Mouse (Mus musculus) hindbrain, embryonic 12.5 days (tissue): ENCODE data around the gene D17Wsu92e. TPM values are rescaled to one million over a fixed set of nuclear protein-coding genes. Genes with fewer than 3 reads are reported as not detected.
"Not testable (repeated sequence)": the region's sequence is repeated elsewhere in the genome, so short reads cannot be mapped to it uniquely, and the experiment has no call there.

Experiments used
- ATAC-seq: fragments of 200-750 bp; cut with Nextera tagmentation; 2 replicates; pipeline ENCODE4 v1.8.0; 2017; ENCODE audit warnings: moderate TSS enrichment; ENCODE audit not compliant: low FRiP score
- H3K27ac ChIP-seq: fragments of 300-500 bp; sonication (generic); 2 replicates; pipeline ENCODE4 v1.5.1; 2016; ENCODE audit warnings: mild to moderate bottlenecking
- H3K27me3 ChIP-seq: fragments of 300-500 bp; sonication (generic); 2 replicates; pipeline ENCODE4 v1.6.1; 2016; ENCODE audit warnings: mild to moderate bottlenecking
- H3K36me3 ChIP-seq: fragments of 300-500 bp; sonication (generic); 2 replicates; pipeline ENCODE4 v1.6.1; 2016; ENCODE audit warnings: mild to moderate bottlenecking
- H3K4me1 ChIP-seq: fragments of 300-500 bp; sonication (generic); 2 replicates; pipeline ENCODE4 v1.6.1; 2016
- H3K4me2 ChIP-seq: fragments of 300-500 bp; sonication (generic); replicated peaks from 2 replicates; pipeline ENCODE4 v1.6.1; 2016; ENCODE audit warnings: mild to moderate bottlenecking
- H3K4me3 ChIP-seq: fragments of 300-500 bp; sonication (generic); 2 replicates; pipeline ENCODE4 v1.5.1; 2016; ENCODE audit warnings: mild to moderate bottlenecking
- H3K9ac ChIP-seq: fragments of 300-500 bp; sonication (generic); 2 replicates; pipeline ENCODE4 v1.6.1; 2016; ENCODE audit warnings: mild to moderate bottlenecking, moderate library complexity
- H3K9me3 ChIP-seq: fragments of 300-500 bp; sonication (generic); replicated peaks from 2 replicates; pipeline ENCODE4 v1.6.1; 2016; ENCODE audit warnings: mild to moderate bottlenecking
- WGBS: fragments of 180-500 bp; shearing (Covaris S2); methylation state at CpG from one replicate; pipeline ENCODE4 v1.1.7; 2016; 5-methylcytosine and 5-hydroxymethylcytosine counted together
- polyA plus RNA-seq: library from polyadenylated mRNA; unstranded; fragments of >200 nt; fragmentation: Nextera tagmentation; extraction: Ambion mirVana; gene quantifications from 2 replicates; pipeline ENCODE4 v1.2.1, GENCODE M21; 2016

D17Wsu92e gene
- polyA plus RNA-seq, result 11.8 and 13.7 TPM in 2 replicates

GRCm38 (mm10) chr17:27820568-27821406 lies at the start of gene D17Wsu92e:
Gene D17Wsu92e, minus strand, starts transcription at chr17:27820648.
- WGBS, result 4% methylated on average over 33 of the region's 56 CpGs
- Histone ChIP-seq H3K9me3 (no peaks in the 10 kb centered on the region), H3K4me1 (peaks cover 27% of the 10 kb centered on the region), H3K36me3 (no peaks in the 10 kb centered on the region), H3K4me2 (peak within 1 kb of the TSS; percentile 94), H3K9ac (peak within 1 kb of the TSS; percentile 85), H3K27me3 (no peaks in the 10 kb centered on the region), H3K27ac (peak within 1 kb of the TSS; percentile 87), H3K4me3 (peak within 1 kb of the TSS; percentile 79)
- ATAC-seq, result peak; percentile 96

GRCm38 (mm10) chr17:27866737-27867136 lies 46.3 kb upstream of the D17Wsu92e start:
- Histone ChIP-seq H3K9ac (no peak overlapping the region), H3K4me2 (no peak overlapping the region), H3K9me3 (no peaks in the 10 kb centered on the region), H3K36me3 (no peaks in the 10 kb centered on the region), H3K4me1 (no peaks in the 10 kb centered on the region), H3K4me3 (no peak overlapping the region), H3K27ac (no peak overlapping the region), H3K27me3 (no peaks in the 10 kb centered on the region)
- WGBS, result 90% methylated on average over 4 of the region's 4 CpGs
- ATAC-seq, result no peak

- no peak for ATAC-seq
- H3K27ac ChIP-seq, result no peak overlapping the region
- no peak overlapping the region for H3K4me3 ChIP-seq
- 0 out of 2 replicates have a peak, but pooled peaks cover 2% of the 10 kb centered on the region for H3K4me1 ChIP-seq
- no peaks in the 10 kb centered on the region for H3K36me3 ChIP-seq
- H3K27me3 ChIP-seq, result no peaks in the 10 kb centered on the region
- no peaks in the 10 kb centered on the region for H3K9me3 ChIP-seq
- 88% methylated on average over 2 of the region's 2 CpGs for WGBS
- H3K9ac ChIP-seq, result no peak overlapping the region
- no peak overlapping the region for H3K4me2 ChIP-seq
Observed at GRCm38 (mm10) chr17:27865461-27865860, 45.0 kb upstream of the D17Wsu92e start.

- Histone ChIP-seq H3K27me3 (no peaks in the 10 kb centered on the region), H3K4me3 (no peak overlapping the region), H3K4me1 (peaks cover 29% of the 10 kb centered on the region), H3K4me2 (peak overlapping the region; percentile 80; the same call in 1 of the 2 replicates), H3K36me3 (peaks cover 4% of the 10 kb centered on the region), H3K9me3 (no peaks in the 10 kb centered on the region), H3K27ac (no peak overlapping the region), H3K9ac (no peak overlapping the region)
- ATAC-seq, result no peak
- 34% methylated on average over 2 of the region's 2 CpGs for WGBS
Observed at GRCm38 (mm10) chr17:27859131-27859530, 38.7 kb upstream of the D17Wsu92e start.

- 49% methylated on average over 11 of the region's 11 CpGs for WGBS
- no peak overlapping the region for H3K27ac ChIP-seq
Observed at GRCm38 (mm10) chr17:27857649-27858475, 37.4 kb upstream of the D17Wsu92e start.

GRCm38 (mm10) chr17:27856798-27857648 lies 36.6 kb upstream of the D17Wsu92e start:
- peak overlapping the region; percentile 85 for H3K27ac ChIP-seq
- no peaks in the 10 kb centered on the region for H3K9me3 ChIP-seq
- peak overlapping the region; percentile 80 for H3K4me2 ChIP-seq
- peak; percentile 72 for ATAC-seq
- peak overlapping the region; percentile 94 for H3K9ac ChIP-seq
- peaks cover 20% of the 10 kb centered on the region for H3K36me3 ChIP-seq
- WGBS, result 2% methylated on average over 52 of the region's 52 CpGs
- no peaks in the 10 kb centered on the region for H3K27me3 ChIP-seq
- H3K4me1 ChIP-seq, result peaks cover 29% of the 10 kb centered on the region
- peak overlapping the region; percentile 89 for H3K4me3 ChIP-seq

More at GRCm38 (mm10) chr17:27857649-27858475, 37.4 kb upstream of the D17Wsu92e start:
- Histone ChIP-seq H3K9me3 (no peaks in the 10 kb centered on the region), H3K27me3 (no peaks in the 10 kb centered on the region), H3K4me1 (peaks cover 29% of the 10 kb centered on the region), H3K36me3 (peaks cover 11% of the 10 kb centered on the region), H3K9ac (peak overlapping the region; percentile 94), H3K4me2 (peak overlapping the region; percentile 80), H3K4me3 (peak overlapping the region; percentile 89)
- no peak for ATAC-seq

GRCm38 (mm10) chr17:27856265-27856797 lies 35.9 kb upstream of the D17Wsu92e start, which contains the start of gene Uhrf1bp1:
Gene Uhrf1bp1, plus strand, starts transcription at chr17:27856441.
- H3K27me3 ChIP-seq, result no peaks in the 10 kb centered on the region
- WGBS, result under 1% methylated on average over 53 of the region's 54 CpGs
- H3K4me3 ChIP-seq, result peak within 1 kb of the TSS; percentile 89
- peaks cover 22% of the 10 kb centered on the region for H3K36me3 ChIP-seq
- H3K27ac ChIP-seq, result peak within 1 kb of the TSS; percentile 85
- H3K9me3 ChIP-seq, result no peaks in the 10 kb centered on the region
- peak within 1 kb of the TSS; percentile 94 for H3K9ac ChIP-seq
- H3K4me2 ChIP-seq, result peak within 1 kb of the TSS; percentile 80
- ATAC-seq, result peak; percentile 82
- H3K4me1 ChIP-seq, result peaks cover 29% of the 10 kb centered on the region

GRCm38 (mm10) chr17:27851076-27851475 lies 30.6 kb upstream of the D17Wsu92e start:
- ATAC-seq, result no peak
- H3K4me3 ChIP-seq, result no peak overlapping the region
- peaks cover 71% of the 10 kb centered on the region for H3K36me3 ChIP-seq
- H3K27me3 ChIP-seq, result no peaks in the 10 kb centered on the region
- no peak overlapping the region for H3K9ac ChIP-seq
- H3K4me1 ChIP-seq, result no peaks in the 10 kb centered on the region
- H3K4me2 ChIP-seq, result no peak overlapping the region
- no peak overlapping the region for H3K27ac ChIP-seq
- 81% methylated on average over 3 of the region's 3 CpGs for WGBS
- H3K9me3 ChIP-seq, result no peaks in the 10 kb centered on the region

- Histone ChIP-seq H3K27ac (no peak overlapping the region), H3K27me3 (no peaks in the 10 kb centered on the region), H3K36me3 (peaks cover 85% of the 10 kb centered on the region), H3K9ac (no peak overlapping the region), H3K4me3 (no peak overlapping the region), H3K9me3 (no peaks in the 10 kb centered on the region), H3K4me2 (no peak overlapping the region), H3K4me1 (no peaks in the 10 kb centered on the region)
- no peak for ATAC-seq
- 91% methylated on average over 1 of the region's 1 CpGs for WGBS
Observed at GRCm38 (mm10) chr17:27848351-27848750, 27.9 kb upstream of the D17Wsu92e start.

- peak; percentile 98 for ATAC-seq
- Histone ChIP-seq H3K9ac (peak overlapping the region; percentile 73), H3K27ac (peak overlapping the region; percentile 25; the same call in 1 of the 2 replicates), H3K9me3 (no peaks in the 10 kb centered on the region), H3K4me3 (peak overlapping the region; percentile 72), H3K36me3 (peaks cover 26% of the 10 kb centered on the region), H3K27me3 (no peaks in the 10 kb centered on the region), H3K4me1 (peaks cover 8% of the 10 kb centered on the region), H3K4me2 (peak overlapping the region; percentile 70)
- 4% methylated on average over 32 of the region's 35 CpGs for WGBS
Observed at GRCm38 (mm10) chr17:27839469-27840252, 19.2 kb upstream of the D17Wsu92e start.

- H3K4me3 ChIP-seq, H3K9me3 ChIP-seq, H3K36me3 ChIP-seq, ATAC-seq, H3K27ac ChIP-seq, H3K9ac ChIP-seq, H3K4me1 ChIP-seq, H3K4me2 ChIP-seq, H3K27me3 ChIP-seq: not testable (repeated sequence)
- WGBS, result 93% methylated on average over 4 of the region's 4 CpGs
Observed at GRCm38 (mm10) chr17:27837850-27838249, 17.4 kb upstream of the D17Wsu92e start, which contains the start of gene Snrpc. Gene Snrpc, plus strand, starts transcription at chr17:27838150.
